Mouse (Mus musculus) spleen, adult 2 months (tissue): ENCODE data around the gene Stum. TPM values are rescaled to one million over a fixed set of nuclear protein-coding genes. Genes with fewer than 3 reads are reported as not detected.
"Not testable (repeated sequence)": the region's sequence is repeated elsewhere in the genome, so short reads cannot be mapped to it uniquely, and the experiment has no call there.

Experiments used
- DNase-seq, 2 experiments: peaks; one replicate each; pipeline versions ENCODE4 v3.0.0 to v3.0.0-alpha.2; 2012 to 2021; ENCODE audit warnings: low spot score in 2 of 2, low read depth in 1 of 2
- H3K27ac ChIP-seq: fragments of 200-500 bp; 2 replicates; pipeline ENCODE4 v1.5.1; 2012; ENCODE audit warnings: low read length, inconsistent platforms; ENCODE audit not compliant: insufficient read depth
- H3K27me3 ChIP-seq: fragments of 200-500 bp; 2 replicates; pipeline ENCODE4 v1.6.1; 2012; ENCODE audit warnings: mild to moderate bottlenecking, moderate library complexity, low read length, inconsistent platforms; ENCODE audit not compliant: control insufficient read depth, insufficient read depth
- H3K36me3 ChIP-seq: fragments of 200-500 bp; 2 replicates; pipeline ENCODE4 v1.6.1; 2012; ENCODE audit warnings: mild to moderate bottlenecking, low read length, inconsistent platforms; ENCODE audit not compliant: control insufficient read depth, insufficient read depth
- H3K4me1 ChIP-seq: fragments of 200-500 bp; 2 replicates; pipeline ENCODE4 v1.6.1; 2011; ENCODE audit warnings: inconsistent platforms; ENCODE audit not compliant: control insufficient read depth, insufficient read depth, insufficient read length
- H3K4me3 ChIP-seq: fragments of 200-500 bp; 2 replicates; pipeline ENCODE4 v1.5.1; 2011; ENCODE audit warnings: mild to moderate bottlenecking, inconsistent platforms; ENCODE audit not compliant: insufficient read depth, insufficient read length; ENCODE audit errors: extremely low read depth
- CTCF ChIP-seq: fragments of 200-500 bp; IDR thresholded peaks from 2 replicates; pipeline ENCODE4 v1.5.1; 2011; ENCODE audit warnings: mild to moderate bottlenecking, inconsistent platforms; ENCODE audit not compliant: insufficient read depth, insufficient read length, insufficient replicate concordance; ENCODE audit errors: extremely low read depth
- POLR2A ChIP-seq: fragments of 200-500 bp; IDR thresholded peaks from 2 replicates; pipeline ENCODE4 v1.6.1; 2011; ENCODE audit warnings: low read depth, low read length, inconsistent platforms
- WGBS: fragments of 180-500 bp; shearing (Covaris S2); methylation state at CpG from one replicate; pipeline ENCODE4 v1.1.7; 2018; 5-methylcytosine and 5-hydroxymethylcytosine counted together
- polyA plus RNA-seq: library from polyadenylated mRNA; depleted of rRNA; stranded (reverse); fragments of >200 nt; gene quantifications from 2 replicates; pipeline ENCODE4 v1.2.3, GENCODE M21; 2012

Stum gene
- polyA plus RNA-seq, 1 experiment, result 4.5 TPM

DNA sequence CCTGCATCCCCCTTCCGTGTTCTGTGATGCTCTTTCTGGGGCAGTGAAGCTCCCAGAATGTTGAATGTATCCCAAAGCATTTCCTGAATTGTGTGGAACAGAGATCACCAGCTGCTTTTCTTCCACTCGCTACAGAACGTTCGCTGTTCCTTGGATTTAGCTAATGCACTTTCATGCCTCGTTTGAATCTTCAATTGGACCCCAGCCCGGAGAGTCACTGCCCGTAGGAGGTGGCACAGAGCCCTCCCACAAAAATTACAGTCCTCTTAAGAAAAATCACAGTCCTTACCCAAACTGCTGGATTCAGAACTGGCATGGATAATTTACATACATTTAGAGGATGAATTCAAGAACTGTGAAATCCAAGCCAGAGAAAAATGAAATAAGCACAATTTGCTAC lies 36.9 kb upstream of the Stum start:
- Histone ChIP-seq H3K27me3 (no peaks in the 10 kb centered on the region), H3K36me3 (no peaks in the 10 kb centered on the region), H3K4me3 (no peak overlapping the region), H3K4me1 (peaks cover 8% of the 10 kb centered on the region; the same call in 1 of the 2 replicates), H3K27ac (no peak overlapping the region)
- TF ChIP-seq CTCF (no peak), POLR2A (no peak)
- DNase-seq, result no peak
- 83% methylated on average over 7 of the region's 7 CpGs for WGBS

GRCm38 (mm10) chr1:180519520-180519919 lies 36.2 kb upstream of the Stum start:
- no peak for DNase-seq
- Histone ChIP-seq H3K36me3 (no peaks in the 10 kb centered on the region), H3K4me3 (no peak overlapping the region), H3K27ac (no peak overlapping the region; the same call in 1 of the 2 replicates), H3K4me1 (peaks cover 8% of the 10 kb centered on the region; the same call in 1 of the 2 replicates), H3K27me3 (no peaks in the 10 kb centered on the region)
- TF ChIP-seq CTCF (no peak), POLR2A (no peak)
- WGBS, result 53% methylated on average over 8 of the region's 8 CpGs

- not testable (repeated sequence) for H3K4me3 ChIP-seq, H3K4me1 ChIP-seq, H3K27me3 ChIP-seq, H3K27ac ChIP-seq, DNase-seq, H3K36me3 ChIP-seq
- 92% methylated on average over 7 of the region's 7 CpGs for WGBS
These were observed 35.6 kb upstream of the Stum start for GRCm38 (mm10) chr1:180518899-180519298.

GRCm38 (mm10) chr1:180518412-180518811 lies 35.1 kb upstream of the Stum start:
- no peak for TF ChIP-seq POLR2A
- TF ChIP-seq CTCF, result no peak
- Histone ChIP-seq H3K4me1 (peaks cover 8% of the 10 kb centered on the region; the same call in 1 of the 2 replicates), H3K27ac (no peak overlapping the region), H3K4me3 (no peak overlapping the region), H3K27me3 (no peaks in the 10 kb centered on the region), H3K36me3 (no peaks in the 10 kb centered on the region)
- DNase-seq, result no peak
- 83% methylated on average over 8 of the region's 8 CpGs for WGBS

DNA sequence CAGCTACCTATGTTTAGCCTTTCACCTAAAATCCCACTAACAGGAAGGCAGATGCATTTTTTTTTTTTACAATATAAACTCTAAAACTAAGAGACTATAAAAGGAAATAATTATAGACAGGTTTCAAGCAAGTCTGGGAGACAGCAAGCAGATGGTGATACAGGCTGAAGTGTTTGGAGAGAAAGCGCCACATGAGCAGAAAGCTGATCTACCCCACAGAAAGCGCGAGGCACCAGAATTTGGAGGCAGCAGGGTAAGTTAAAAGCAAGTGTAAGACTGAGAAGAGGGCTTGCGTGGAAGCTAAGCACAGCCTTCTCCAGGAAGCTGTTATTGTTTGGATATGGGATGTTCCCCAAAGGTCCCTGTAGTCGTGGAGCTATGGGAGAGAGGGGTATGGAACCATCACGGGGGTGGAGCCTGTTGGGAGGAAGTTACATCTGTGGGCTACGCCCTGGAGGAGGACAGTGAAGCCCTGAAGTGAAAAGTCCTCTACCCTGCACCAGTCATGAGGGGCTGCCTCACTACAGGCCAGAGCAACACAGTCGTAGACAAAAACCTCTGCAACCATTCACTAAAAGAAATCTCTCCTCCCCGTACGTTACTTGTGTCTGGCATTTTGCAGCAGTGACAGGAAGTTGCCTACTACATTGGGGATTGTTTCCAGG lies 34.2 kb upstream of the Stum start:
- Histone ChIP-seq H3K4me3 (no peak overlapping the region), H3K4me1 (peaks cover 8% of the 10 kb centered on the region; the same call in 1 of the 2 replicates), H3K27me3 (no peaks in the 10 kb centered on the region), H3K27ac (no peak overlapping the region), H3K36me3 (no peaks in the 10 kb centered on the region)
- DNase-seq, result no peak
- WGBS, result 64% methylated on average over 10 of the region's 10 CpGs
- no peak for TF ChIP-seq CTCF
- TF ChIP-seq POLR2A, result no peak

DNA sequence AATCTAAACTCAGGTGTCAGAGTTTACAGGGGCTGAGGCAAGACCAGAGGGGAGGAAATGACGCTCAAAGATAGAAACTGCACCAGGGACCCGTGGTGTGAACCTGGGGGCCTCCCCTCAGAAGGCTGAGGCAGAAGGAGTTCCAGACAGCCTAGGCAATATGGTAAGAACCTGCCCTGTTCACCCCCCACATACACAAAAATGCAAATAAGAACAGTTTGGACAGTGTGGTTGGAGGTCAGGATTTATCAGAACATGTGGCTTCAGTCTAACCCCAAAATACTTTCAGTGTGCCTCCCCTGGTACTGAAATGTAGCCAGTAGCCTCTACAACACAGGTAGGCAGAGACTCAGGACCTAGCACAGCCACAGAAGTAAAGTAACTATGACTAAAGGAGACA lies 30.8 kb upstream of the Stum start:
- Histone ChIP-seq H3K27me3 (no peaks in the 10 kb centered on the region), H3K36me3 (no peaks in the 10 kb centered on the region), H3K4me3 (no peak overlapping the region), H3K27ac (no peak overlapping the region), H3K4me1 (peaks cover 7% of the 10 kb centered on the region; the same call in 1 of the 2 replicates)
- TF ChIP-seq CTCF (no peak), POLR2A (no peak)
- 37% methylated on average over 2 of the region's 2 CpGs for WGBS
- no peak for DNase-seq

- WGBS, result 31% methylated on average over 4 of the region's 4 CpGs
- H3K27ac ChIP-seq, result no peak overlapping the region
- 0 out of 2 replicates have a peak overlapping the region, but pooled peaks have one; percentile 8 for H3K4me3 ChIP-seq
- TF ChIP-seq POLR2A (no peak), CTCF (no peak)
- no peak for DNase-seq
- no peaks in the 10 kb centered on the region for H3K27me3 ChIP-seq
- H3K4me1 ChIP-seq, result peaks cover 10% of the 10 kb centered on the region; the same call in 1 of the 2 replicates
- no peaks in the 10 kb centered on the region for H3K36me3 ChIP-seq
These were observed 27.6 kb upstream of the Stum start for GRCm38 (mm10) chr1:180510879-180511278.
